Mouse (Mus musculus) left cerebral cortex, adult 11 months (tissue): ENCODE measurements at regions not wholly inside any gene's neighbourhood (a gene's known extent, or its start where the extent isn't known, plus 50 kb on each side); places are given as distances from the start of the nearest gene placed in this dataset.

Source experiments
- DNase-seq: peaks from one replicate; pipeline ENCODE4 v3.0.0; 2022; ENCODE audit warnings: low spot score

DNA sequence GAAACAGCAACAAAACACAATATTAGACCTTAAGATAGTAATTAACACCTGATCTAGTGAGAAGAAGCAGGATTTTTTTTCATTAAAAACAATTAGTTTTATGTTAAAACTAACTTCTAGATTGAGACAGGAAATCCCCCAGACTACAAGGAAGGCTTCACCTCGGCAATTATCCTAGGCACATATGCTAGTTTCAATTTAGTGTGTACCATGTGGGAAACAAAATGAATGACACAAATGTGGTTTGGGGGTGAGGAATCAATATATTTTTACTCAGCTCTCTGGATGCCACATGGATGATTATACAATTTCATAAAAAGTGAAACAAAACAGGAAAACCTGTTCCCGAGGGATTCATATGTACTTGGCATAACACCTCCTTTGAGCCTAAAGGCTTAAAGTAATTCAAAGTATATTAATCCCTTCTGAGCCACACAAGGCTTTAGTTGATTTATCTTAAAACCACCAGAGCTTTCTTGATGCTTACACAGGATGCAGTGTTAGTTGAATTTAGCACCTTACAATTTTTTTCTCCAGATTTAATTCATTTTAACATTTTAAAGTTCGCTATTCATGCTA lies 244.7 kb downstream of the Manea start:
- no peak for DNase-seq

- DNase-seq = peak; percentile 24
Measured at GRCm38 (mm10) chr4:26070606-26071005, 270.6 kb upstream of the Fut9 start.

- DNase-seq = peak; percentile 28
Measured at GRCm38 (mm10) chr4:26069452-26069851, 269.4 kb upstream of the Fut9 start.
